Mouse (Mus musculus) adipocyte (in vitro differentiated cells): Measurements from ENCODE around the gene Dcx.
A peak's percentile ranks its signal among the peaks of the same experiment; 100 is the strongest.

ENCODE experiments used
- DNase-seq: peaks from one replicate; pipeline ENCODE4 v3.0.0-alpha.2; 2016; ENCODE audit warnings: low spot score

Dcx gene

DNA sequence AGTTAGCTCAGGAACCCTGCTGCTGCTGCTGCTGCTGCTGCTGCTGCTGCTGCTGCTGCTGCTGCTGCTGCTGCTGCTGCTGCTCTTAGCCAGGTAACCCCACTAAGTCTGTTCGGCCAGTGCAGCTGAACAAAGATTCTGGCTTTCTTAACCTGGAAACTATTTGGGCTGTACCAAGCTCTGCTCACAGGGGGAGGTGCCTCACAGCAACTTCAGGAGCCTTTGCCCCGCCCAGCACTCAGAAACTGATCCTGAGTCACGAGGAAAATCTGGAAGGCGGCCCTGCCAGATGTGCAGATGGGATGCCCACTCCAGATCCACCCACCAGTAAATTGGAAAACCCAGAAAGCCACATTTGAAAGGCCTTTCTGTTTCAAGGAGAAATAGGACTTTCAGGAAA, 105.9 kb downstream of the Dcx start, which contains the start of gene Capn6:
Capn6 (minus strand) TSS at position 203 of the 400 bp plus-strand sequence.
- peak; percentile 56 for DNase-seq

DNA sequence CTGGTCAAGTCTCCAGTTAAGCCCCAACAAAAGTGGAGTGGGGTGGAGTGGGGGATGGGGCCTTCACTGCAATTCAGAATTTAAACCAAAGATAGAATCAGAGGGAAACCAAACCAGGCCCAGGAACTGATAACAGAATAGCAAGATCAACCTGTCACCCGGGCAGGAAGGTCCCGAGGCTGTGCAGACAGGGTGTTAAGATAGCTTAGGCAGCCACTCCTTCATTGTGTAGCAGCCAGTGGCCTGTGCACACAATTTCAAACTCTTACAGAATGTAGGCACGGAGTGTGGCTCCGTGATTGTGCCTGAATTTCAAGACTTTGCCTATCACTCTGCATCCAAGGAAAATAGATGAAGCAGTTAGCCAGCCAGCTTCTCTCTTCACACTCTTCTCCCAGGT, 106.6 kb downstream of the Dcx start:
- DNase-seq, result no peak

- peak; percentile 23 for DNase-seq
Observed at GRCm38 (mm10) chrX:143818961-143819360, 114.2 kb downstream of the Dcx start.

GRCm38 (mm10) chrX:143815948-143816347, 117.2 kb downstream of the Dcx start:
- DNase-seq, result no peak
